Mouse (Mus musculus): Measurements from ENCODE around the gene Gm45062. TPM values are rescaled to one million over a fixed set of nuclear protein-coding genes. Genes with fewer than 3 reads are reported as not detected.

Gene Gm45062
- polyA plus RNA-seq, 1 experiment from 2014 or later, result 16.2 TPM

GRCm38 (mm10) chr6:8644703-8645102 is 385.5 kb downstream of the Gm45062 start:
- Histone ChIP-seq H3K27me3 (ENCODE audit: low read depth, poor library complexity, severe bottlenecking) (no peaks in the 10 kb centered on the region), H3K27ac (peak overlapping the region; percentile 59; the same call in 1 of the 2 replicates), H3K4me1 (peaks cover 20% of the 10 kb centered on the region; the same call in 1 of the 2 replicates), H3K9me3 (replicated peaks) (no peaks in the 10 kb centered on the region), H3K4me3 (no peak overlapping the region), H3K36me3 (no peaks in the 10 kb centered on the region)
- WGBS, result 79% methylated on average over 10 of the region's 10 CpGs
- DNase-seq (ENCODE audit: low spot score), result no peak

DNA sequence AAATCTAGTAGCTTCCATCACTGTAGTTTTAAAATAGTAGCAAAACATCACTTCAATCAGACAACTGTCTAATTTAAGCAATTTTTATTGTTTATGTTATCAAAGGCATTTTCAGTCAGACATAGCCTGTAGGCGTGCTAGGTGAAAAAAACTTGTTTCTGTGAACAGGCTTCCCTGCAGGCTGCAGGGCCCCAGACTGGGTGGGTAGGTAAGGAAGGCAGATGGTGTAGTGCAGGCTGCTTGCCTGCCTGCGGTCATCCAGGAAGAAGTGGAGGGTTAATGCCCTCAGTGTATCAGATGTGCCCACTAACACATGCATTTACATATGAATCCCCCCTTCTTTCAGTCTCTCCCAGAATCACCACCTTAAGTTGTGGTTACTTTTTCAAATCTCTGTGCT is 386.5 kb downstream of the Gm45062 start:
- no peak overlapping the region for H3K27ac ChIP-seq
- peaks cover 20% of the 10 kb centered on the region; the same call in 1 of the 2 replicates for H3K4me1 ChIP-seq
- H3K36me3 ChIP-seq, result no peaks in the 10 kb centered on the region
- H3K9me3 ChIP-seq (replicated peaks), result no peaks in the 10 kb centered on the region
- H3K4me3 ChIP-seq, result no peak overlapping the region
- no peaks in the 10 kb centered on the region for H3K27me3 ChIP-seq (ENCODE audit: low read depth, poor library complexity, severe bottlenecking)
- DNase-seq (ENCODE audit: low spot score), result no peak
- 60% methylated on average over 2 of the region's 2 CpGs for WGBS

Other genes starting within 250 kb of the Gm45062 start
- gene Col28a1, start 66.8 kb upstream of the Gm45062 start, polyA plus RNA-seq (2016; fragmentation: Nextera tagmentation; extraction: Ambion mirVana), result 0.08 and 0.15 TPM in 2 replicates
- 24.1 and 31.3 TPM in 2 replicates for gene Mios, start 50.2 kb upstream of the Gm45062 start, polyA plus RNA-seq (2016; fragmentation: Nextera tagmentation; extraction: Ambion mirVana)
- gene Rpa3, start 277 bp upstream of the Gm45062 start, polyA plus RNA-seq (2016; fragmentation: Nextera tagmentation; extraction: Ambion mirVana), result 182 and 200 TPM in 2 replicates
- gene Umad1, start 162 bp upstream of the Gm45062 start, polyA plus RNA-seq (2016; fragmentation: Nextera tagmentation; extraction: Ambion mirVana), result 14.4 and 15.3 TPM in 2 replicates